Mouse (Mus musculus) spleen, adult 12 weeks (tissue): ENCODE results near the gene Ccdc170.
"Not testable (repeated sequence)": the region's sequence is repeated elsewhere in the genome, so short reads cannot be mapped to it uniquely, and the experiment has no call there.

ENCODE experiments used
- DNase-seq: peaks from one replicate; pipeline ENCODE4 v3.0.0; 2022; ENCODE audit warnings: low spot score

Ccdc170 gene

GRCm38 (mm10) chr10:4482355-4482754 lies at the start of gene Ccdc170:
Gene Ccdc170 (plus strand): TSS chr10:4482502.
- no peak for DNase-seq

GRCm38 (mm10) chr10:4432996-4433755 lies 49.1 kb upstream of the Ccdc170 start:
- no peak for DNase-seq

- DNase-seq, result not testable (repeated sequence)
These were observed 48.4 kb upstream of the Ccdc170 start for GRCm38 (mm10) chr10:4433871-4434270.

- no peak for DNase-seq
These were observed 46.9 kb upstream of the Ccdc170 start for GRCm38 (mm10) chr10:4435416-4435815.

GRCm38 (mm10) chr10:4456409-4456808 lies 25.9 kb upstream of the Ccdc170 start:
- DNase-seq, result no peak

- DNase-seq, result no peak
These were observed 22.1 kb upstream of the Ccdc170 start for GRCm38 (mm10) chr10:4460201-4460600.

- no peak for DNase-seq
These were observed 16.5 kb upstream of the Ccdc170 start for GRCm38 (mm10) chr10:4465799-4466198.

- DNase-seq, result no peak
These were observed 12.9 kb upstream of the Ccdc170 start for GRCm38 (mm10) chr10:4469406-4469805.

- DNase-seq, result no peak
These were observed 8.7 kb upstream of the Ccdc170 start for GRCm38 (mm10) chr10:4473591-4473993.

- no peak for DNase-seq
These were observed 6.9 kb upstream of the Ccdc170 start for GRCm38 (mm10) chr10:4475431-4475830.

- no peak for DNase-seq
These were observed 5.7 kb upstream of the Ccdc170 start for GRCm38 (mm10) chr10:4476604-4477003.

- no peak for DNase-seq
These were observed 1.4 kb upstream of the Ccdc170 start for GRCm38 (mm10) chr10:4480929-4481328.

GRCm38 (mm10) chr10:4481695-4482094 lies 607 bp upstream of the Ccdc170 start:
- DNase-seq, result no peak

- no peak for DNase-seq
These were observed 1.5 kb downstream of the Ccdc170 start for GRCm38 (mm10) chr10:4483848-4484247.

GRCm38 (mm10) chr10:4484986-4485385 lies 2.7 kb downstream of the Ccdc170 start:
- DNase-seq, result no peak

- no peak for DNase-seq
These were observed 7.6 kb downstream of the Ccdc170 start for GRCm38 (mm10) chr10:4489865-4490264.

GRCm38 (mm10) chr10:4491281-4491680 lies 9.0 kb downstream of the Ccdc170 start:
- DNase-seq, result no peak

- DNase-seq, result no peak
These were observed 9.7 kb downstream of the Ccdc170 start for GRCm38 (mm10) chr10:4492045-4492444.

GRCm38 (mm10) chr10:4492909-4493308 lies 10.6 kb downstream of the Ccdc170 start:
- DNase-seq, result no peak

GRCm38 (mm10) chr10:4503251-4503650 lies 20.9 kb downstream of the Ccdc170 start:
- DNase-seq, result no peak

GRCm38 (mm10) chr10:4512725-4513124 lies 30.4 kb downstream of the Ccdc170 start:
- no peak for DNase-seq

- DNase-seq, result no peak
These were observed 35.3 kb downstream of the Ccdc170 start for GRCm38 (mm10) chr10:4517614-4518013.

GRCm38 (mm10) chr10:4519645-4520044 lies 37.3 kb downstream of the Ccdc170 start:
- DNase-seq, result no peak
